Mouse (Mus musculus) hindbrain, embryonic 10.5 days (tissue): Measurements from ENCODE around the gene Rccd1. TPM values are rescaled to one million over a fixed set of nuclear protein-coding genes. Genes with fewer than 3 reads are reported as not detected.

Experiments
- DNase-seq: peaks from one replicate; pipeline ENCODE4 v3.0.0-alpha.2; 2017; ENCODE audit warnings: low spot score
- H3K27ac ChIP-seq: fragments of 300-500 bp; sonication (generic); 2 replicates; pipeline ENCODE4 v1.5.1; 2016; ENCODE audit warnings: mild to moderate bottlenecking, moderate library complexity
- H3K27me3 ChIP-seq: fragments of 300-500 bp; sonication (generic); 2 replicates; pipeline ENCODE4 v1.6.1; 2016; ENCODE audit warnings: mild to moderate bottlenecking; ENCODE audit not compliant: poor library complexity, insufficient read depth, severe bottlenecking
- H3K36me3 ChIP-seq: fragments of 300-500 bp; sonication (generic); 2 replicates; pipeline ENCODE4 v1.6.1; 2016; ENCODE audit warnings: mild to moderate bottlenecking, moderate library complexity
- H3K4me1 ChIP-seq: fragments of 300-500 bp; sonication (generic); replicated peaks from 2 replicates; pipeline ENCODE4 v1.6.1; 2016; ENCODE audit warnings: mild to moderate bottlenecking
- H3K4me3 ChIP-seq: fragments of 300-500 bp; sonication (generic); 2 replicates; pipeline ENCODE4 v1.5.1; 2016; ENCODE audit warnings: mild to moderate bottlenecking, moderate library complexity
- H3K9me3 ChIP-seq: fragments of 300-500 bp; sonication (generic); 2 replicates; pipeline ENCODE4 v1.6.1; 2016; ENCODE audit warnings: mild to moderate bottlenecking, moderate library complexity
- WGBS: fragments of 180-500 bp; shearing (Covaris S2); methylation state at CpG from one replicate; pipeline ENCODE4 v1.1.7; 2016; 5-methylcytosine and 5-hydroxymethylcytosine counted together
- polyA plus RNA-seq: library from polyadenylated mRNA; unstranded; fragments of >200 nt; fragmentation: Nextera tagmentation; extraction: Ambion mirVana; gene quantifications from 2 replicates; pipeline ENCODE4 v1.2.1, GENCODE M21; 2016

Gene Rccd1
- polyA plus RNA-seq, 1 experiment from 2014 or later: 12.2 TPM

- Histone ChIP-seq H3K4me1 (peaks cover 20% of the 10 kb centered on the region), H3K27me3 (no peaks in the 10 kb centered on the region), H3K36me3 (peaks cover 75% of the 10 kb centered on the region), H3K4me3 (no peak overlapping the region), H3K9me3 (no peaks in the 10 kb centered on the region), H3K27ac (no peak overlapping the region)
- WGBS: 91% methylated on average over 4 of the region's 4 CpGs
- DNase-seq: no peak
Measured at GRCm38 (mm10) chr7:80318670-80319069, 5.6 kb downstream of the Rccd1 start.

DNA sequence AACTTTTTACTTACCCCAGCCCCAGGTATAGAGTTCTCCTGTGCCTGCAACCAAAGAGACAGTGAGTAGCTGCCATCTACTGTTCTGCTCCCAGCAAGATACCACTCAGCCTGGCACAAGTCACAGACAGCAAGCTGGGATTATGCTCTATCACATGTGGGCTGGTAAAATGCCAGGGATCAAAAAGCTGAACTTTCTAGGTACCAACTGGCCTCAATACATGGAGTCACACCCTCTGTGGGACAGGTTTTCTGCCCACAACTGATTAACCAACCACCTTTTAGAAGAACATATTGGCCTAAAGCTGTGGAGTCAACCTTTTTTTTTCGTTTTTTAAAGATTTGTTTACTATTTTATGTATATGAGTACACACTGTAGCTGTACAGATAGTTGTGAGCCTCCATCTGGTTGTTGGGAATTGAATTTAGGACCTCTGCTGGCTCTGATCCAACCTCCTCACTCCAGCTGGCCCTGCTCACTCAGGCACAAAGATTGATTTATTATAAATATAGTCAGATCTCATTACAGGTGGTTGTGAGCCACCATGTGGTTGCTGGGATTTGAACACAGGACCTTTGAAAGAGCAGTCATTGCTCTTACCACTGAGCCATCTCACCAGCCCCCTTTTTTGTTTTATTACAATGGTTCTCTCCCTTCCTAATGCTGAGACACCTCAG, 6.7 kb downstream of the Rccd1 start:
- peaks cover 10% of the 10 kb centered on the region for H3K4me1 ChIP-seq
- H3K9me3 ChIP-seq: no peaks in the 10 kb centered on the region
- WGBS: 75% methylated on average over 1 of the region's 1 CpGs
- H3K36me3 ChIP-seq: peaks cover 86% of the 10 kb centered on the region
- H3K4me3 ChIP-seq: no peak overlapping the region
- DNase-seq: no peak
- no peak overlapping the region for H3K27ac ChIP-seq
- no peaks in the 10 kb centered on the region for H3K27me3 ChIP-seq

DNA sequence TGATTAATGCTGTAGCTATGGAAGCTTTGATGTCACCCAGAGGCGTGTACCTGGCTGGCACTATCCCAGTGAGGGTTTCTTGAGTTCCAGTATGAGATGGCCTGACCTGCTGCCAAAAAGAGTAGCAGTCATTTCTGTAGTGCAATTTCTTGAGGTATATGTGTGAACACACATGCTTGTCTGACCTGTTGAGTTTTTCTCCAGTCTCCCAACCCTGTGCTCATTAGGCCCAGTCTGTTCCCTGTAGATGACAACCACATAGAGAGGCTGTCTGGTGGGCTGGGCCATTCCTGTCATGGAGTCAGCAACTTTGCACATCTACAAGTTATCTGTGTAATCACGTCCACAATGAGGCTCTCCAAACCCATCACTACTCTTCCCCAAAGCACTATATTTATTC, 8.5 kb downstream of the Rccd1 start:
- H3K4me3 ChIP-seq: no peak overlapping the region
- peaks cover 4% of the 10 kb centered on the region; the same call in 1 of the 2 replicates for H3K4me1 ChIP-seq
- no peaks in the 10 kb centered on the region for H3K9me3 ChIP-seq
- H3K27me3 ChIP-seq: no peaks in the 10 kb centered on the region
- WGBS: 86% methylated on average over 2 of the region's 2 CpGs
- DNase-seq: no peak
- H3K27ac ChIP-seq: no peak overlapping the region
- H3K36me3 ChIP-seq: peaks cover 95% of the 10 kb centered on the region

- DNase-seq: no peak
- H3K9me3 ChIP-seq: no peaks in the 10 kb centered on the region
- peaks cover 100% of the 10 kb centered on the region for H3K36me3 ChIP-seq
- no peak overlapping the region for H3K4me3 ChIP-seq
- no peaks in the 10 kb centered on the region for H3K4me1 ChIP-seq
- no peaks in the 10 kb centered on the region for H3K27me3 ChIP-seq
- WGBS: 88% methylated on average over 7 of the region's 7 CpGs
- H3K27ac ChIP-seq: no peak overlapping the region
Measured at GRCm38 (mm10) chr7:80310771-80311170, 13.5 kb downstream of the Rccd1 start.

DNA sequence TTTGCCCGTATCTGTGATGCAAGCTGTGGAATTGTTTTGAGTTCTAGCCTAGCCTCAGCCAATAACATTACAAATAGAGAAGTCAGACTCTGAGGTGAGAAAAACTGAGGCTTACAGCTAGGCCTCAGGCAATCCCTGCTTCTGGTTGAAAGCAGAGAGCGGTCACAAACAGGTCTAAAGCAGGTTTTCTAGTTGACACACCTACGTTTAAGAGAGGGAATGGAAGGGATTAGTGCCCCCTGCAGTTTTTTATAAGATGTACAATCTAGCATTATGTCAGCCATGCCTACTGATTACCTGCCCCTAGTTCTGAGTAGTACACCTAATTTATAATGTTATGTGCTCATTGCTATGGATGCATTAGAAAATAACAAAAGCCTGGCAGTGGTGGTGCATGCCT, 16.5 kb downstream of the Rccd1 start:
- H3K36me3 ChIP-seq: peaks cover 100% of the 10 kb centered on the region
- no peaks in the 10 kb centered on the region for H3K9me3 ChIP-seq
- 86% methylated on average over 3 of the region's 3 CpGs for WGBS

GRCm38 (mm10) chr7:80301522-80301921, 22.7 kb downstream of the Rccd1 start:
- Histone ChIP-seq H3K4me3 (no peak overlapping the region), H3K9me3 (no peaks in the 10 kb centered on the region), H3K4me1 (peaks cover 14% of the 10 kb centered on the region), H3K27me3 (no peaks in the 10 kb centered on the region), H3K36me3 (peaks cover 97% of the 10 kb centered on the region), H3K27ac (no peak overlapping the region)
- 84% methylated on average over 2 of the region's 2 CpGs for WGBS
- DNase-seq: no peak

More for the DNA sequence above, 16.5 kb downstream of the Rccd1 start:
- H3K27ac ChIP-seq: no peak overlapping the region
- H3K27me3 ChIP-seq: no peaks in the 10 kb centered on the region
- no peak overlapping the region for H3K4me3 ChIP-seq
- no peaks in the 10 kb centered on the region for H3K4me1 ChIP-seq
- DNase-seq: no peak

GRCm38 (mm10) chr7:80299568-80299967, 24.7 kb downstream of the Rccd1 start:
- no peak for DNase-seq
- WGBS: 91% methylated on average over 3 of the region's 3 CpGs
- Histone ChIP-seq H3K9me3 (no peaks in the 10 kb centered on the region), H3K36me3 (peaks cover 82% of the 10 kb centered on the region), H3K4me1 (peaks cover 28% of the 10 kb centered on the region), H3K4me3 (no peak overlapping the region), H3K27me3 (no peaks in the 10 kb centered on the region), H3K27ac (no peak overlapping the region)

- Histone ChIP-seq H3K36me3 (peaks cover 74% of the 10 kb centered on the region), H3K9me3 (no peaks in the 10 kb centered on the region), H3K4me3 (no peak overlapping the region), H3K4me1 (peaks cover 32% of the 10 kb centered on the region), H3K27ac (no peak overlapping the region), H3K27me3 (no peaks in the 10 kb centered on the region)
- DNase-seq: no peak
- 96% methylated on average over 4 of the region's 4 CpGs for WGBS
Measured at GRCm38 (mm10) chr7:80298754-80299153, 25.5 kb downstream of the Rccd1 start.

DNA sequence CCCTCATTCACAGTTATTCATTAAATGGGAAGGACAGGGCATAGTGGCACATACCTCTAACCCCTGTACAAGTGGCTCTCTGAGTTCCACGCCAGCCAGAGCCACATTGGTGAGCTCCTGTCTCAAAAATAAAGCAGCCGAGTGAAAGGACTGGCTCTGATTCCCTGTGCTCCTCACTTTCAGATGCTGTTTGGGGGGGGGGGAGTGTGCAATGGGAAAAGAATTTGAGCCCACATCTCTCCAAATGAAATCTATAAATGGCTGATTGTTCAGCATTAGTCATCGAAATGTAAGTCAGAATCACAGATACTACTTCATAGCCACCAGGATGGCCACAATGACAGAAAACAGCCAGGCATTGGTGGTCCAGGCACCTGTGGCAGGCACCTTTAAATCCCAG, 27.2 kb downstream of the Rccd1 start:
- WGBS: 91% methylated on average over 3 of the region's 3 CpGs
- Histone ChIP-seq H3K36me3 (peaks cover 56% of the 10 kb centered on the region), H3K27ac (no peak overlapping the region; the same call in 1 of the 2 replicates), H3K9me3 (no peaks in the 10 kb centered on the region), H3K4me1 (peaks cover 33% of the 10 kb centered on the region), H3K4me3 (peak overlapping the region; percentile 11), H3K27me3 (no peaks in the 10 kb centered on the region)
- no peak for DNase-seq

DNA sequence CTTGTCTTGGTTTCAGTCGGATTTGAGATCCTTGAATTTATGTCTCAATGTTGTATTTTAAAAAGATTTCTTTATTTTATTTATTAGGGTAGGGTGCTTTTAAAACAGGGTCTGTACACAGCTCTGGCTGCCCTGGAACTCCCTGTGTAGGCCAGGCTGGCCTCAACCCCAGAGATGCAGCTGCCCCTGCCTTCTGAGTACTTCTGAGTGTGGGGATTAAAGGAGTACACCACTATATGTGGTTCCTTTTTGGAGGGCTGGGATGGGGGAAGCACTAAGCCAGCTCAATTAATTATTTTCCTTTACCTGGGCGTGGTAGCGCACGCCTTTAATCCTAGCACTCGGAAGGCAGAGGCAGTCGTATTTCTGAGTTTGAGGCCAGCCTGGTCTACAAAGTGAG, 27.8 kb downstream of the Rccd1 start:
- no peak overlapping the region for H3K27ac ChIP-seq
- no peaks in the 10 kb centered on the region for H3K27me3 ChIP-seq
- DNase-seq: no peak
- peaks cover 33% of the 10 kb centered on the region for H3K4me1 ChIP-seq
- H3K36me3 ChIP-seq: peaks cover 52% of the 10 kb centered on the region
- WGBS: 96% methylated on average over 6 of the region's 6 CpGs
- peak overlapping the region; percentile 75 for H3K4me3 ChIP-seq
- H3K9me3 ChIP-seq: no peaks in the 10 kb centered on the region

- 9% methylated on average over 37 of the region's 37 CpGs for WGBS
- Histone ChIP-seq H3K9me3 (no peaks in the 10 kb centered on the region), H3K36me3 (peaks cover 52% of the 10 kb centered on the region), H3K4me3 (peak overlapping the region; percentile 75), H3K4me1 (peaks cover 33% of the 10 kb centered on the region), H3K27ac (peak overlapping the region; percentile 94), H3K27me3 (no peaks in the 10 kb centered on the region)
- DNase-seq: no peak
Measured at GRCm38 (mm10) chr7:80294764-80295648, 29.2 kb downstream of the Rccd1 start.

DNA sequence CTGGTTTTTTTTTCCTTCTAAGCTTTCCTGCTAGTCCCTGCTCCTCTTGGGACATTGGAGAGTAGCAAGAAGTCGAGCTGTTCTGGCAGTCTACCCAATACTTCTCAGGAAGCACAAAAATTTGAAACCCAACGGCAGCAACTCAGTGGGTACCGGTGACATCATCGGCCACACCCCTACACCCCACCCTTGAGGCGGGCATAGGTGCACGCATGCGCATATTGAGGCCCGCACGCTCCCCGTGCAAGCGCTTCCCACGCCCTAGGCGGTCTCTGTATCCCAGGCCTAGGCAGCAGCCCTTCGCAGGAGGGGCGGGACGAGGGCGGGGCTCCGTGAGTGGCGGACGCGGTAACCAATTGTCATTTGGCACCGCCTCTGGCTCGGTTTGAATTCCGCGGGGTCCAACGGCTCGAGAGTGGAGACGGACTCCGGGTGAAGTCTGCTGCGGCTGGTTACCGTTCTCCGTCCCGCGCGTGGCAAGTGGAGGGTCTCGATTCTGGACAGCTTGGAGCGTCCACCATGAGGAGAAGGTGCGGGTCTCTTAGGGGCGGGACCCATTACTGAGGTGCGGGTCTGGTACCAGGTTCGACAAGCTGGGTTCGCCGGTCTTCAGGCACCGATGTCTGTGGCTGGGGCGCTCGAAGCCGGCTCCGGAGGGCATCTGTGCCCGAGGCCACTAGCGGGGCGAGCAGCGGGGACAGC, 30.0 kb downstream of the Rccd1 start, which contains the start of gene Prc1:
TSS of gene Prc1 (plus strand) at position 389 of the 702 bp plus-strand sequence.
- WGBS: under 1% methylated on average over 52 of the region's 52 CpGs
- Histone ChIP-seq H3K27ac (peak within 1 kb of the TSS; percentile 94), H3K4me1 (peaks cover 33% of the 10 kb centered on the region), H3K9me3 (no peaks in the 10 kb centered on the region), H3K4me3 (peak within 1 kb of the TSS; percentile 75), H3K27me3 (no peaks in the 10 kb centered on the region), H3K36me3 (peaks cover 51% of the 10 kb centered on the region)
- peak; percentile 100 for DNase-seq
